Mouse (Mus musculus) lung, adult 2 months (tissue): ENCODE data around the gene Mob3a. TPM values are rescaled to one million over a fixed set of nuclear protein-coding genes. Genes with fewer than 3 reads are reported as not detected.

Source experiments
- DNase-seq: peaks from one replicate; pipeline ENCODE4 v3.0.0; 2022
- H3K4me1 ChIP-seq: fragments of 200-500 bp; 2 replicates; pipeline ENCODE4 v1.6.1; 2011; ENCODE audit warnings: low read length; ENCODE audit not compliant: control insufficient read depth, insufficient read depth
- H3K4me3 ChIP-seq: fragments of 200-500 bp; replicated peaks from 2 replicates; pipeline ENCODE3; 2011; ENCODE audit warnings: low read depth, mild to moderate bottlenecking, control low read depth, low read length; ENCODE audit errors: extremely low read depth
- CTCF ChIP-seq: fragments of 200-500 bp; IDR thresholded peaks from 2 replicates; pipeline ENCODE4 v1.5.1; 2011; ENCODE audit warnings: mild to moderate bottlenecking, low read length, control low read depth; ENCODE audit not compliant: insufficient read depth
- POLR2A ChIP-seq: fragments of 200-500 bp; IDR thresholded peaks from 2 replicates; pipeline ENCODE4 v1.6.1; 2011; ENCODE audit warnings: low read depth, mild to moderate bottlenecking, control low read depth, low read length, borderline replicate concordance; ENCODE audit errors: extremely low read depth
- whole genome bisulfite sequencing: fragments of 180-500 bp; shearing (Covaris S2); methylation state at CpG from one replicate; pipeline ENCODE4 v1.1.7; 2018; 5-methylcytosine and 5-hydroxymethylcytosine counted together
- polyA plus RNA-seq: library from polyadenylated mRNA; depleted of rRNA; stranded (reverse); fragments of >200 nt; gene quantifications from 2 replicates; pipeline ENCODE4 v1.2.3, GENCODE M21; 2012

Gene Mob3a
- polyA plus RNA-seq, 1 experiment = 52.4 TPM

- Histone ChIP-seq H3K4me1 (peaks cover 30% of the 10 kb centered on the region), H3K4me3 (no peak overlapping the region)
- DNase-seq = no peak
- TF ChIP-seq POLR2A (no peak), CTCF (no peak)
- WGBS = 32% methylated on average over 5 of the region's 5 CpGs
These were observed 35.0 kb upstream of the Mob3a start for GRCm38 (mm10) chr10:80736731-80737130.

- 90% methylated on average over 6 of the region's 6 CpGs for WGBS
- TF ChIP-seq CTCF = no peak
- no peak for TF ChIP-seq POLR2A
- DNase-seq = no peak
- Histone ChIP-seq H3K4me1 (peaks cover 15% of the 10 kb centered on the region), H3K4me3 (no peak overlapping the region)
These were observed 30.9 kb upstream of the Mob3a start for GRCm38 (mm10) chr10:80732611-80733101.

GRCm38 (mm10) chr10:80727369-80728127 lies 25.8 kb upstream of the Mob3a start:
- 77% methylated on average over 5 of the region's 5 CpGs for WGBS
- TF ChIP-seq CTCF (no peak), POLR2A (no peak)
- Histone ChIP-seq H3K4me3 (no peak overlapping the region), H3K4me1 (no peaks in the 10 kb centered on the region)
- no peak for DNase-seq

GRCm38 (mm10) chr10:80717281-80717680 lies 15.5 kb upstream of the Mob3a start:
- 63% methylated on average over 1 of the region's 1 CpGs for WGBS
- Histone ChIP-seq H3K4me1 (no peaks in the 10 kb centered on the region), H3K4me3 (no peak overlapping the region)
- TF ChIP-seq POLR2A = no peak
- TF ChIP-seq CTCF = no peak
- no peak for DNase-seq

- no peaks in the 10 kb centered on the region for H3K4me1 ChIP-seq
- DNase-seq = no peak
- TF ChIP-seq POLR2A (no peak), CTCF (no peak)
- WGBS = 71% methylated on average over 3 of the region's 3 CpGs
- H3K4me3 ChIP-seq = no peak overlapping the region
These were observed 9.1 kb upstream of the Mob3a start for GRCm38 (mm10) chr10:80710834-80711233.

- 76% methylated on average over 3 of the region's 3 CpGs for whole genome bisulfite sequencing
- Histone ChIP-seq H3K4me3 (no peak overlapping the region), H3K4me1 (0 out of 2 replicates have a peak, but pooled peaks cover 7% of the 10 kb centered on the region)
- no peak for DNase-seq
- TF ChIP-seq POLR2A = no peak
- no peak for TF ChIP-seq CTCF
These were observed 3.7 kb upstream of the Mob3a start for GRCm38 (mm10) chr10:80705479-80705878.

GRCm38 (mm10) chr10:80705033-80705432 lies 3.3 kb upstream of the Mob3a start:
- TF ChIP-seq POLR2A (no peak), CTCF (no peak)
- WGBS = 58% methylated on average over 3 of the region's 3 CpGs
- 0 out of 2 replicates have a peak, but pooled peaks cover 7% of the 10 kb centered on the region for H3K4me1 ChIP-seq
- no peak overlapping the region for H3K4me3 ChIP-seq
- DNase-seq = no peak

GRCm38 (mm10) chr10:80704418-80704817 lies 2.6 kb upstream of the Mob3a start:
- no peak overlapping the region for H3K4me3 ChIP-seq
- H3K4me1 ChIP-seq = 0 out of 2 replicates have a peak, but pooled peaks cover 7% of the 10 kb centered on the region
- TF ChIP-seq POLR2A (no peak), CTCF (no peak)
- no peak for DNase-seq
- 83% methylated on average over 5 of the region's 5 CpGs for WGBS

GRCm38 (mm10) chr10:80703643-80704042 lies 1.9 kb upstream of the Mob3a start:
- WGBS = 86% methylated on average over 5 of the region's 5 CpGs

GRCm38 (mm10) chr10:80702536-80703390 lies 986 bp upstream of the Mob3a start:
- H3K4me1 ChIP-seq = 0 out of 2 replicates have a peak, but pooled peaks cover 7% of the 10 kb centered on the region
- TF ChIP-seq CTCF (no peak), POLR2A (peak; percentile 56; the same call in 1 of the 2 replicates)
- peak; percentile 94 for DNase-seq
- H3K4me3 ChIP-seq = peak overlapping the region; percentile 77
- 2% methylated on average over 47 of the region's 47 CpGs for WGBS

More at GRCm38 (mm10) chr10:80703643-80704042, 1.9 kb upstream of the Mob3a start:
- Histone ChIP-seq H3K4me1 (0 out of 2 replicates have a peak, but pooled peaks cover 7% of the 10 kb centered on the region), H3K4me3 (no peak overlapping the region)
- TF ChIP-seq POLR2A (no peak), CTCF (no peak)
- no peak for DNase-seq
